Mouse (Mus musculus) hematopoietic stem cell, adult 5-6 weeks (primary cell): Measurements from ENCODE around the gene Ankmy2. TPM values are rescaled to one million over a fixed set of nuclear protein-coding genes. Genes with fewer than 3 reads are reported as not detected.

Experiments used
- ATAC-seq, 2 experiments: fragments of 125-278 bp in 1 of 2; replicated peaks in 1 of 2; 2 replicates each; pipeline ENCODE4 v1.8.0; 2016 to 2017; ENCODE audit warnings: inconsistent platforms in 2 of 2, mild to moderate bottlenecking in 2 of 2, moderate number of reproducible peaks in 2 of 2, low read depth in 1 of 2, moderate TSS enrichment in 1 of 2; ENCODE audit not compliant: low FRiP score in 2 of 2, poor library complexity in 2 of 2, severe bottlenecking in 2 of 2, insufficient read depth in 1 of 2, low TSS enrichment in 1 of 2
- total RNA-seq: library from RNA; stranded (forward); fragments of 172-1452, 232-1000 nt; gene quantifications from 2 replicates; pipeline ENCODE4 v1.2.3, GENCODE M21; 2017

Gene Ankmy2
- total RNA-seq, 1 experiment from 2014 or later: 32.2 TPM

DNA sequence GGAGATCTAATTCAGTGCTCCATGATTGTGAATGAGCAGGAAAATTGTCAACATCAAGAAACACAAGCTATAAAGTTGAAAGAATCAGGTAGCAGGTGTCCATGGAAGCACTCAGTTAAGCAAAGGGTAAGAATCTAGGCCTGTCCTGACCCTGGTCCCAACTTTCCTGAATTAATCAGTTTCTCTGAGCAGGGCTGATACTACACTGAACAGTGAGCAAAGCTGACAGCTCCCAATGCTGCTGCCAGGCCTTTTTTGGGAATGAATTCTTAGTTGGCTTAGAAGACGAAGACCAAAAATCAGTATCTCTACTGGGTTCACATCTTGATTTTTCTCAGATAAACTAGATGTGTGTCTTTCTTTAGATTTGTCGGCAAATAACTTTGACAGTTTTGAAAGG, 6.2 kb upstream of the Ankmy2 start:
- ATAC-seq: no peak

DNA sequence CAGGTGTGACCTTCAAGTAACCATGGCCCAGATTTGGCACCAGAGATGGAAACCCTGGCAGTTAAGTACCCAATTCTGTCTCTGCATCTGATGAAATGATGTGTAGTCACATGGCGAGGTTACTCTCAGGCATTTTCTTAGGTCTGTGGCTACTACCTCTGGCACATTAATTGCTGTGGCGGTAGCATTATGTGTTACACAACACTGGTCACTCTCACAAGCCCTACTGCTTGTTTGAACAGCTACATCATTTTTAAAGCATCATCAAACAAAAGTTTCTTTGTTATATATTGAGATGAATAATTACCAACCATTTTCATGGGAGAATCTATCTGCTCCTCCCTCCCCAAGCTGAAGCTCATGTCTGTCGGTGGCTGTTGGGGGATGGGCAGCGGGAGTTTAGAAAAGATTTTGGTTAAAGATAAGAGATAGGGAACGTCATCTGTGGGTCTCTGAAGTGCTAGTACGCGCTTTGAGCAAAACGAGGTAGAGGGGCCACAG, 1.7 kb upstream of the Ankmy2 start:
- ATAC-seq: no peak

DNA sequence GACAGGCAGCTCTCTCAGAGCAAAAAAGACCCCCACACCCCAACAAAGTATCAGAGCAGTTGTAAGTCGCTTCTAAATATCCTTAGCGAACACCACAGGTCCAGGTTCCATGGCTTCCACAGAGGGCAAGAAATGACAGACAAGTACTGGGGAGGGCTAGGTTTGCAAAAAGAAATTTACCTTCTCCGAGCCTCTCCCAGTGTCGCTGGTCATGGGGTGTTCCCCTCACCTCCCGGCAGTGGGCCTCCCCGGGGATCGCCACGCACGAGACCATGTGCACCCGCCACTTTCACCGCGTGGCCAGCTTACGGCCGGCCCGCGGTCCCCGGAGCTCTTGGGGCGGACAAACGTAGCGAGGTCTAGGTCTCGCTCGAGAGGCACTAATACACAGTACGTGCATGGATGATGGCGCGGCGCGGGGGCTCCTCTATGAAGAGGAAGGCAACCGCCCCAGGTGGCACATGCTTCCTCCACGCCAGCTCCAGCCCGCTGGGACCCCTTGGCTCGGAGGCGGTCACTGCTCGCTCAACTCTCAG, 745 bp upstream of the Ankmy2 start:
- ATAC-seq: peak; percentile 9 to 29; a peak in 3 of 4 replicates

DNA sequence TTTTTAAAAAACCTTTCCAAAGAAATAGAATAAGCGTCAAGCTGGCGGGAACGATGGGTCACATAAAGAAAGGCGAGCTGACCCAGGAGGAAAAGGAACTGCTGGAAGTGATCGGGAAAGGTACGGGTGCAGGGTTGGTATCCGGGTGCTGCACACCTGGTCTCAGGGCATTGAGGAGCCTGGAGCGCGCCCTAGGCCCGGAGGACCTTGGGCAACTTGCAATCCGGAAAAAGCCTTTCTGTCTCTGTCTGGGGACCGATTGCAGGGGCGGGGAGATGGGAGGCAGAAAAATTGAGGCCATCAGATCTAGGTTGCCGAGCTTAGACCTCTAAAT, 357 bp downstream of the Ankmy2 start:
- peak; percentile 12 to 15; a peak in 3 of 4 replicates for ATAC-seq

DNA sequence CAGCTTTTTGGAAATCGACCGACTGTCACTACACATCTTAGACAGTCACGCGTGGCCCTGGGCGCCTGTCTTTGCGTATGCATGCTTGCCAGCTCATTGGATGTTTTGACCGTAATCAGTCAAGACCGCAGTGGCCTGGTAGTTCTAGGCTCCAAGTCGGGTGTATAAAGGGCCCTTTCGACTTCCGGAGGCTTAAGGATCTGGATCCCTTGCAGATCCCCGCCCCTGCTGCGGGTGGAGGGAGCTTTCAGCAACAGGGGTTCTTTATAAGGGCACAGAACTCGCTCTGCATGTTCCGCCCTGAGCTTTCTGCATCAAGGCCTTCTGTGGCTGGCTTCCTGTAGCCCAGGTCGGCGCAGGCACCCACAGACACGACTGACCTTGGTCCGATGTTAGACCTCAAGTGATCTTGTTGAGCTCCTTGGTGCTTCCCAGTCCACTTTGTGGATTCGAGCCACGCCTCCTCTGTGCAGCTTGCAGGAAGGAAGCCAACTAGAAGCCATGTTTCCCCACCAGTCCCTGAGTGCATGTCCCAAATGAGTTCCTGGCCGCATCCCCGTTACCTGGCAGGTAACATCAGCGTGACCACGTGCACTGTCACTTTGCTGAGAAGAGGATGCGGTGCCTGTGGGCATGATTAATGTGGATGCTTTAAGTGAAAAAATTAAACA, 859 bp downstream of the Ankmy2 start, which contains the start of gene Bzw2:
Bzw2 (minus strand) TSS at position 443 of the 671 bp plus-strand sequence.
- ATAC-seq: peak; percentile 55 to 61

DNA sequence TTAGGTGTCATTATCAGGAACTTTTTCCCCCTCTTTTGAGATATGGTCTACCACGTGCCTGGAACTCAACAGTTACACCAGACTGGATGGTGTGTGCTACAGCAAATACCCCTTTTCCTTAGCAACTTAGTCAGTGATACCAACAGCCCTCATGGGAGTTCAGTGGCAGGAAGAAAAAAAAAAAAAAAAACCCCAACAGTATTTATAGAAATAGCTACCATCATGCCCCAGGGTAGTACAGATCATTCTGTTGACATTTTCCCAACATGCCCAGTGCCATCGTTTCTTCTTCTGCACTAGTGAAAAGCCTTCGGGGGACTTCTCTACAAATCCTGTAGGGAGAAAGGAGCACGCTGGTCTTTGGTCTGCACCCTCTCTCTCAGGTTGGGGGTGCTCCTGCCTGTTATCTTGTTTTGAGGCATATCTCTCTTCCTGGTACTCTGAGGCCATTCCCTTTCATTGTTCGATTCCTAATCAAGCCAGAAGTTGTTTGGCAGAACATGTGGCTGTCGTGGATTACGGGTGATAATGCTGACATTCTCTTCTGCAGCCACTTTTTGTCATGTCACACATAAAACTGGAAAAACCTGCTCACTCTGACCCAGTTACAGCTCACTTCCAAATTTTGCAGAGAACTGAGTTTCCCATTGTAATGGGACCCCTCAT, 7.3 kb downstream of the Ankmy2 start:
- no peak for ATAC-seq

DNA sequence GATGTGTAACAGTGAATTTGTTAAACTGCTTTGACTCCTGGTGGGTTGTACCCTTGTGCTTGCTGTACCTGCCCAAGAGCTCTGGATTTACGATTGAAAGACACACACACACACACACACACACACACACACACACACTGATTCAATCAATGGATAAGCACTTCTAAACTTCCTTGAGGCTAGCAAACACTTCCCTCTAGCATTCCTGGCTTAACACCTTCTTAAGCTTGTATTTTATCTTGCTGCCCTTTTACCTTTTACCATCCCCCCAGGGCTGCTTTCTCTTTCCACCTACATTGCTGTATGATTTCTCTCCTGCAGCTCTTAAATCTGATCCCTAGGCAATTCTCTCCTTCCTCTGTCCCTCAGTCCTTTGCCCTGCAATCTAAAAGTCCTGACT, 8.4 kb downstream of the Ankmy2 start:
- ATAC-seq: no peak

DNA sequence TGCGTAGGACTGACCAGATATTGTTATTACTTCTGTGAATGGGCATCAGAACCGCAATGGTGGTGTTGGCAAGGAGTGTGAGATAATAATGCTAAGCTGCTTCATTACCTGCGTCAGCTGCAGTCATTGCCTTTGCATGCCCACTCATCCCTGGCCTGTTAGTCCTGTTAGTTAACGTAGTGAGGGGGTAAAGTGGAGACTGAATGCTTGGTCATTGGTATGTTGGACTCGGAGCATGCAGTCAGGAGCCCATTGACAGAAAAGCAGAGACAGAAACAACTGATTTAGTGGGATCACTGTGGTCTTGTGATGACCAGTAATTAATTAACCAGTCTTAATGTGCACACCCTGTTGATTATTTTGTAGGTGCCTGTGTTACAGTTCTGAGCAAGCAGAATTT, 20.3 kb downstream of the Ankmy2 start:
- ATAC-seq: no peak

DNA sequence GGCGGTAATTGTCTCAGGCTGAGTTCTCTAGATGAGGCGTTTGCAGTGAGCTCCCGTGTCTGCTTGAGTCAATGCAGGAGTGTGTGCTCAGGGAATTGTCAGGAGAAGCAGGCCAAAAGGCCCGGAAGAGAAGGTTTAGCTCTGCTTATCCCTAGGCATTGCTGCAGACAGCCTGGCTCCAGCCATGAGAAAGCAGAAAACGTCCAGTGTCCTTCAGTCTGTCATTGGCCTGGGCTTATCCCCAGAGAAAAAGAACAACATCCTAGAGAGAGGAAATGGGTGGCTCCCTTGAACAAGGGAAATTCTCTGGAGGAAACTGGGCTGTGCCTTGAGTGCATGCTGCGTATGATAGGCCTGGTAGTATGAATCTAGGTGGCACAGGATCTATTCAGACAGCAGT, 25.7 kb downstream of the Ankmy2 start:
- no peak for ATAC-seq

DNA sequence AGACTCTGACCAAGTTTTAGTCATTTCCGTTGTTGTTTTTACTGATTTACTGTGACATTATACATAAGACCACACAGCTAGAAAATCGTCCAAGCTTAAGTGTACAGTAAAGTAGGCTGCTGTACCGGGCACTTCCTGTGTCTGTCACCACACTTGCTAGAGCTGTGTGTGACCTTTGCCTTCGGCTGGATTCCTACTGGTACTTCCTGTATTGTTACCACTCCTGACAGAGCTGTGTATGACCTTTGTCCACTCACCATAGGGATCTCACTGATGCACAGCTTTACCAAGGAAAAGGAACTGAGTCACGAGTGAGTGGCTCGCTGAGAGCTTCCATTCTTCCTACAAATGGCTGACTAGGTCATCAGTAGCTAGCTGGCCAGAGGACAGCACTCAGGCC, 30.2 kb downstream of the Ankmy2 start:
- ATAC-seq: no peak

DNA sequence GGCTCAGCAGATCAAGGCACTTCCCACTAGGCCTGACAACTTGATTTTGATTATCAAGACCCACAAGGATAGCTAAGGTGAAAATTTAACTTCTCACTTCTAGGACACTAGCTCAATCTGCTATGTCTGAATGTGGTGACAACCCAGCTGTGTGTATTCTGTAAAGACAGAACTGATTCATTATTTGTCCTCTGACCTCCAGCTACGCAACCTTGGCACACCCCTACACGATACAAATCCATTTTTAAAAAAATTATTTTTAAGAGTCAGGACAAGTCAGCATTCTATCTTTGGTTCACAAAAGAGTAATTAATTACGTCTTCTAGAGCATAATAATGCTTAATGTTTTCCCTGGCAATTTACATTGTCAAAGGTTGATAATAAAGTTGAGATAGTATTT, 32.7 kb downstream of the Ankmy2 start:
- ATAC-seq: no peak

DNA sequence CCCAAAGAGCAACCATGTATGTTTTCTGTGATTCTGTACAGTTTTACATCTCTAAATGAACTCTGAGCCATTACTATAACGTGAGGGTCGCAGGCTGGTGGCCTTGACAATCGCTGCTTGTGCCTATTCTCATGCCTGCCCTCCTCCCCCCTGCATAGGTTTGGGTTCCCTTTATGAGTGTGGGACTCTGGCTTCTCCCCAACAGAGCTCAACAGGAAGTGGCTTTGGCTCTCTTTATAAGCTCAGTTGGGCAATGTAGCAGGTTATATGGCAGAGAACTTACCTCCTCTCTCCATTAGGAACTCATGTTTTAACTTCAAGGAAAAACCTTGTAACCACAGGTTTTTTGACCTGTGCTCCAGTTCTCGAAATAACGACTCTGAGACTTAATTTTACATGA, 33.4 kb downstream of the Ankmy2 start:
- peak; percentile 94 to 97 for ATAC-seq

DNA sequence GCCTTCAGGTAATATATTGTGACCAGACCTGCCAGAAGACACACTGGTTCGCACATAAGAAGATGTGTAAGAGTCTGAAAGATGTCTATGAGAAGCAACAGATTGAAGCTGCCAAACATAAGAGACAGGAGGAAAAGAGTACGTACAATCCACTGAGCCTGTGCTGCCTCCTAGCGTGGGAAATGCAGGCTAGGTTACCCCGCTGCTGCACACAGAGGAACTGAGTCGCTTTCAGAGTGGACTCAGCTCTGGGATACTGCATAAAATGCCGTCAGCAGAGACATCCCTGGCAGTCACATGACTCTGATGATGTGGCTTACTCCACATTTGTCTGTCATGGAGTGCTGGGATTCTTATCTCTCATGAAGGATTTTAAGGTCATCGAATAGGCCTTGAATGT, 38.1 kb downstream of the Ankmy2 start:
- no peak for ATAC-seq

DNA sequence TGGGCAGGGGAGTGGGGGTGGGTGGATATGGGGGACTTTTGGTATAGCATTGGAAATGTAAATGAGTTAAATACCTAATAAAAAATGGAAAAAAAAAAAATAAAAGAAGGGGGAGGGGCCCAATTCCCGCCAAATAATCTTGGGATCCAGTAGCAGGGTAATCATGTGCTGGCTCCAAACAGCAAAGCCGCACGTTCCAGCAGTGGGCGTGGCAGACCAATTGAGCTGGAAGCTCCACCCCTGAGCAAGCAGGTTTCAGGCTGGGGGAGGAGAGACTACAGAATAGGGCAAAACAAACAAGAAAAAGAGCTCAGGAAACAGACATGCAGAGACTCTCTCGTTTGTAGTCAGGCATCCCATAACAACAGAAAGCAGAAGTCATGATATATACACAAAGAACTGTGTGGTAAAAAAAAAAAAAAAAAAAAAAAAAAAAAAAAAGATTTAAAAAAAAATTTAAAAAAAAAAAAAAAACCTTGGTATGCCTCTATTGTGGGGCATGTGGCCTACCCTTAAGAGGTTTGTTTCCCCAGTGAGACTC, 48.7 kb downstream of the Ankmy2 start:
- ATAC-seq: peak; percentile 89 to 92

DNA sequence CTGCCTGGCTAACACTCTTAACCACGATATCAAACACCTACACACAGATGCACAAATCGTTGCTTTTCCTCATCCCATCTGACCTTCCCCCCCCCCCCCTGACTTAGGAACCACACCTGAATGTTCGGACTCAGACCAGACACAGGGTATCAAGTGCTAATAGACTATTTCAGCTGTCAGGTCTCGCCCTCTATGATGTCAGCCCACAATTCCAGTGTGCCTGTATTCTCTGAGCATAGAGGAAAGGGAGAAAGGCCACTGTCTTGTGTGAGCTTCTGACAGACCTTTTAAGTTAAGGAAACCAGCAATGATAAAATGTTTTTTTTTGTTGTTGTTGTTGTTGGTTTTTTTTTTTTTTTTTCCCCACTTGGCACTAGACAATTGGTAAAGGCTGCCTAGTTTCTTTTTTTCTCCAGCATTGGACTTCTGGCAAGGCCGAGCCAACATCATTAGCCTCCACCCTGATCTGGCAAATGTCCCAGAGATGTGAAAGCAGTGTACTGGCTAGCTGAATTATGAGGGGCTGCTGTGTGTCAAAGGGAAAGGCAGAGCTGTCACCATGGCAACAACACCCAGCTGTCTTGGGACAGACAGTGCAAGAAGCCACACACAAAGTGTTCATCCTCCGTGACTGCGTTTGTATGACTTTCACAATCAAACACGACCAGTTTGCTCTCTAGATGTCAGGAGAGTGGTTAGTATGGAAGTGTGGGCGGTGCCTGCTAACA, 50.3 kb downstream of the Ankmy2 start:
- peak; percentile 57 to 69 for ATAC-seq

DNA sequence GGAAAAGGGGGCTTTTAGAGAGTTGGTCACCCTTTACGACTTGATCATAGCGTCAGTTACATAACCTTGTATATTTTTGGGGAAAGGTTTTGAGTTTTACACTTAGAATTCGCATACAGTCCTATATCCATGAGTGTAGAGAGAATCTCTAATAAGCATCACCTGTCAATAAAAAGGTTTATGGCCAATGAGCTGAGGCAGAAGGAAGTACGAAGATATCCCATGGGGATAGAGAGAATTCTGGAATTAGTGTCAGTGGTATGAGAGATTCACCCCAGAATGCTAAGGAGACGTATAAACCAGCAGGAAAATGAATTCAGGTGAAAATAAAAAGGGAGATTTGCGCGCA, 50.9 kb downstream of the Ankmy2 start:
- no peak for ATAC-seq

DNA sequence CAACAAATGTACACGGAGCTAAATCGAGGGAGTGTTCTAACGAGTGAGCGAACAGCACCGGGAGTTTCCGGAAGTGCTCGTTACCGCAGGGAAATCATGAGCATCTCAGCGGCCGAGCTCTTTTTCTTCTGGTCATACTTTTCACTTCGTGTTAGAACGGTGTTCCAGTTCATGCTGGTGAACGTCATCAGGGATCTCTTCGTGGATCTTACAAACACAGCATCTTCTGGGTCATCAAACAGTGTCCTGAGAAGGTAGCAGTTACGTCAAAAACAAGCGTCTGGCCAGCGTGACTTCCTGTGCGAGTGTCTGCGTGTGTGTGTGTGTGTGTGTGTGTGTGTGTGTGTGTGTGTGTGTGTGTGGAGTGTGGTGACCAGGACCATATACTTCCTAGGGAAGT, 51.5 kb downstream of the Ankmy2 start:
- no peak for ATAC-seq

DNA sequence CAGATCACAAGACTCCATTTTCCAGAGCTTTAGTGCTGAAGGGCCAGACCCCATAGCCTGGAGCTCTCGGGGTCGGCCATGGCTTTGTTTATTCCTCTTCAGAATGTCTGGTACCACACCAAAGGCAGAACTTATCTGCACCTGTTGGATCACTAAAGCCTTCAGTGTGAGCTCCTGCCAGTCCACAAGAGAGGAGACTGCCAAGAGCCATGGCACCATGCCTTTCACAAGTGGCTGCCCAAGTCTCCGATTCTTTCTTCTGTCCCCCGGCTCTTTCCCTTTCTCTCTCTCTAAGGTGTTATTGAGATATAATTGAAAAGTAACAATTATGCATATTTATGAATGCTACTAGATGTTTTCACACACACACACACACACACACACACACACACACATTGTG, 53.2 kb downstream of the Ankmy2 start:
- no peak for ATAC-seq
